Mouse (Mus musculus): ENCODE data around the gene Slc17a3.

The Slc17a3 gene

GRCm38 (mm10) chr13:23839308-23839707 is at the start of gene Slc17a3:
Gene Slc17a3, plus strand, starts transcription at chr13:23839434.
- DNase-seq (ENCODE audit: low spot score in 2 of 2), result no peak

DNA sequence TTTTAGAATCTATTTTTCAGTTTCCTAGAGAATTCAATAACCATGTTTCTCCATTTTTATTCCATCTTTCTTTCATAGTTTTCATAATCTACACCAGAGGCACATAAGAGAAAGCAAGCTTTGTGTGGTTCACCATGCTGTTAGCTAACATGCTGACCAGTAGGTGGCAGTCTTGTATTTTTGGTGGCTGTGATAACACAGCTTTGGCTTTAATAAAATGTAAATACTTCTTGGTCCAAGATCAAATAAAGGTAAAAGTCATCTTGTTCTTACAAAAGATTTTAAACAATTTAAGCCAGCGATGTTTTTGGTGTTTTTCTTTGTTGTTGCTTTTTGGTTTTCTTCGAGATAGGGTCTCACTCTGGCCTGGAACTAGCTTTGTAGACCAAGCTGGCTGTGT is 46.7 kb upstream of the Slc17a3 start:
- peak in 1 of 2 experiments; percentile 12 for DNase-seq (ENCODE audit: low spot score in 2 of 2)

GRCm38 (mm10) chr13:23799405-23799804 is 39.8 kb upstream of the Slc17a3 start:
- DNase-seq (ENCODE audit: low spot score in 2 of 2), result peak; percentile 3 to 7

DNA sequence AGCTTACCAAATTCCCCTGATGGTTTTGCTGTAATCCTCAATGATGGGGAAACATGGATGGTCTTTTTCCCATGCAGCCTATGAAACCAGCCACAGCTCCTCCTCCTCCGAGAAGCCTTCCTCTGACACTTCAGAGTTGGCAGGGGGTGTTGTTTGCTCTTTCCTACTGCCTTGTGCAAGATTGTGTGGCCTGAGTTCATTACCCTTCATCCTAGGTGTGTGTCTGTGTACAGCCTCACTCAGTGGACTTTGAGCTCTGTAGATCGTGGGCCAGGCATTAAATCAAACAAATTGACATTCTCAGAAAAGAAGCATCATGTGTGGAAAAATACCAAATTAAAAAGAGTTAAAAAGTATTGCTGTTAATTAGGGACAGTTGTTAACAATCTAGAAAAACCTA is 34.7 kb upstream of the Slc17a3 start:
- no peak for DNase-seq (ENCODE audit: low spot score in 2 of 2)

- DNase-seq (ENCODE audit: low spot score in 2 of 2), result no peak
Observed at GRCm38 (mm10) chr13:23806422-23807052, 32.7 kb upstream of the Slc17a3 start, which contains the start of gene Slc17a2. Gene Slc17a2, plus strand, starts transcription at chr13:23806993.

GRCm38 (mm10) chr13:23816148-23816547 is 23.1 kb upstream of the Slc17a3 start:
- DNase-seq (ENCODE audit: low spot score in 2 of 2), result no peak

DNA sequence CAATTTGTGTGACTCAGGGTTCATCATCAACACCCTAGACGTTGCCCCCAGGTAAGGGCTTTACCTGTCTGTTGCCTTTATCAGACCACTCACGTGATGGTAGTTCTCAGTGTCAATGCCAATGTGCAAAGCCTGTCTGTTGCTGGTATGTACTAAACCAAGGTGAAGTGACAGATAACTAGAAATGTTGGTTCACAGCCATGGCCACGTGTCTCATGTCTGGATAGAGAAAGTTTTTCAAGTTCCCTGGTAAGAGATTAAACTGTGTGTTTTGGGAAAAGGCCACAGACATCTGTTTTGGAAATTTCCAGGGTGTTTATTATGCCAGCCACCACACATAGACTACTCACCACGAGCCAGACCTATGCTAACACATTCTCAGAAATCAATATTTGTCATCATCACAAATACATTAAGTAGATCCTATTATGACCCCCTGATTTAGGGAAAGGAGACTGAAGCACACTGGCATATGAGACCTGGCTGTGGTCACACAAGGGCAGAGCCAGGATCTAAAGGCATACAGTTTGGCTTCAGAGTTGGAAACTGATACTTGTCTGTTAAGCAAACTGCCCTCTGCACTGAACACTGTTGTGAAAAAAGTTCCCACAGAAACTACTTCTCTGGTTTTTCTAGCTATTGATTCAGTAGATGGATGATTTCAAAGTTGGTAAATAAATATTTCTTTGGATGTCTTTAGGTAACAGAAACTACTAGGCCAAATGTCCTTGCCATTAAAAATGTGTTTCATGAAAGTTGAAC is 18.9 kb upstream of the Slc17a3 start:
- DNase-seq (ENCODE audit: low spot score in 2 of 2), result no peak

- no peak for DNase-seq (ENCODE audit: low spot score in 2 of 2)
Observed at GRCm38 (mm10) chr13:23822213-23822612, 17.0 kb upstream of the Slc17a3 start.

GRCm38 (mm10) chr13:23826606-23827005 is 12.6 kb upstream of the Slc17a3 start:
- DNase-seq (ENCODE audit: low spot score in 2 of 2), result no peak

DNA sequence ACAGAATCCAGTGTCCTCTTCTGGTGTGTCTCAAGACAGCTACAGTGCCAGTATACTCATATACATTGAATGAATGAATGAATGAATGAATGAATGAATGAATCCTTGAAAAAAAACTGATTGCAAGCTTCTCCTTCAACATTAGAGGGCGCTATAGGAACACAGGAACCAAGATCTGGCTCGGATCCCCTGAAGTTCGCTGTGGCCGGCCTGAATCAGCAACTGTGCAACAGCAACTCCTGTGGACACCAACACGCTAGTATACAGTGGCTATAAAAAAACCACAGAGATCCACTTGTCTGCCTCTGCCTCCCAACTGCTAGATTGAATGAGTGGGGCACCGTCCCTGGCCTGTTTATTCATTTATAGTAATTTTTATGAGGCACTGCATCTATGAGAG is 6.2 kb upstream of the Slc17a3 start:
- DNase-seq (ENCODE audit: low spot score in 2 of 2), result peak in 1 of 2 experiments; percentile 10

GRCm38 (mm10) chr13:23834836-23835235 is 4.4 kb upstream of the Slc17a3 start:
- DNase-seq (ENCODE audit: low spot score in 2 of 2), result no peak

DNA sequence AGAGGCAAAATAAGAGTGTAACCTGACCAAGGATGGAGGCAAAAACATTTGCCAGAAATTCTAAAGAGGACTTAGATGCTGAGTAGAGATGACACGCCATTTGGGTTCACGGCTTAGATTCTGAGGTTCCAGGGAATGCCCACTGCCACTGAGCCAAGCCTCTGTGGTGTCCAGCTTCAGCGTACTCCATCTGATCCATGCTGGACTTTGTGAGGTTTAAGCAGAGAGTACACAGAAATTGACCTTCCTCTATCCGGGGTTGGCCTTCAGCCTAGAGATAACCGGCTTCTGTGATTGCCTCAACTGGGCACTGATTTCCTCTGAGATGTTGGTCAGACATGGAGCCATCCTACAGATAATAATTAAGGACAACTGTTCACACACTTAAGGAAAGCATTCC is 2.6 kb upstream of the Slc17a3 start:
- DNase-seq (ENCODE audit: low spot score in 2 of 2), result no peak

GRCm38 (mm10) chr13:23845851-23846250 is 6.6 kb downstream of the Slc17a3 start:
- no peak for DNase-seq (ENCODE audit: low spot score in 2 of 2)

DNA sequence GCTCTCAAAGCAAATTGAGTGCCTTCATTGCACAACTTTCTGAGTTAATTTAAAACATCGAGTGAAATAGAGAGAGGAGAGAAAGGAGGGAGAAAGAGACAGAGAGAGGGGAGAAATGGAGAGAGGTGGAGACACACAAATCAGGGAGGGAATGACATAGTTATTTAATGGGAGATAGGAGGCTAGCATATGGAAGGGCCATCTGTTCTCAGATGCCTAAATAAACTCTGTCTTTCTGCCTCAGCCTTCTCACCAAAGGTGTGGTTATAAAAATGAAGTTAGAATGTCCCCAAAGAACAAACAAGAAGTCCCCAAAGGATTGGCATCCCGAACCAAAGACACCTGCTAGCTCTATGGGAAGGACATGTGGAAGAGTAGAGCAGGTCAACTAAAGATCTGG is 10.1 kb downstream of the Slc17a3 start:
- no peak for DNase-seq (ENCODE audit: low spot score in 2 of 2)

DNA sequence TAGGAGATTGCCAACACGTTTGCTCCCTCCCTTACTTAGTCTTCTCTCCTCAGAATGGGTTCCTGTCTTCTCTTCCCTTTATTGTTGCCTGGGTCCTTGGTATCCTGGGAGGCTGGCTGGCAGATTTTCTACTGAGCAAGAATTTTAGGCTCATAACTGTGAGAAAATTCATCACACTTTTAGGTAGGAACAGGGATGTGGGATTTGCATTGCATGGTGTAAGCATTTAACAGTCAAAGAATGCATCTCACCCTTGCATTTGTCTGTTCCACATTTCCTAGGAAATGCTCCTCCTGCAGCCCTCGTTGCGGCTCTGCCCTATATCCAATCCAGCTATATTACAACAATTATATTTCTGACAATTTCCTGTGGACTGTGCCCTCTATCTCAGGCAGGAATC is 17.2 kb downstream of the Slc17a3 start:
- DNase-seq (ENCODE audit: low spot score in 2 of 2), result no peak

GRCm38 (mm10) chr13:23861815-23862214 is 22.6 kb downstream of the Slc17a3 start:
- no peak for DNase-seq (ENCODE audit: low spot score in 2 of 2)

DNA sequence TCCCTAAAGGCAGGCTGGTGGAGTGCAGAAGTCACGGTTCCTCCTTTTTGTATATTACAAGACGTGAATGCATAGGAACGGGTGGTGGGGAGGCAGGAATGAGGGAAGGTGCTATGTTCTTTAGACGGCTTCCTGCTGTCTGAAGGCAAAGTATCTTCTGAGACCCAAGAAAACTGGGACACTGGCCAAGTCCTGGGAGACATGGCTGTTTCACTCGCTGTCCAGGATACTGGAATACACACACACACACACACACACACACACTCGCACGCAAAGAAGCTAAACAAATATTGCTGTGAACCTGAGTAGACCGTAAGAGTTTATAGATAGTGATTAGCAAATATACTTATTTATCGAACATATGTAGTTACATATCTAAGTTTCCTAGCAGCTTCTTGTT is 25.5 kb downstream of the Slc17a3 start:
- no peak for DNase-seq (ENCODE audit: low spot score in 2 of 2)

DNA sequence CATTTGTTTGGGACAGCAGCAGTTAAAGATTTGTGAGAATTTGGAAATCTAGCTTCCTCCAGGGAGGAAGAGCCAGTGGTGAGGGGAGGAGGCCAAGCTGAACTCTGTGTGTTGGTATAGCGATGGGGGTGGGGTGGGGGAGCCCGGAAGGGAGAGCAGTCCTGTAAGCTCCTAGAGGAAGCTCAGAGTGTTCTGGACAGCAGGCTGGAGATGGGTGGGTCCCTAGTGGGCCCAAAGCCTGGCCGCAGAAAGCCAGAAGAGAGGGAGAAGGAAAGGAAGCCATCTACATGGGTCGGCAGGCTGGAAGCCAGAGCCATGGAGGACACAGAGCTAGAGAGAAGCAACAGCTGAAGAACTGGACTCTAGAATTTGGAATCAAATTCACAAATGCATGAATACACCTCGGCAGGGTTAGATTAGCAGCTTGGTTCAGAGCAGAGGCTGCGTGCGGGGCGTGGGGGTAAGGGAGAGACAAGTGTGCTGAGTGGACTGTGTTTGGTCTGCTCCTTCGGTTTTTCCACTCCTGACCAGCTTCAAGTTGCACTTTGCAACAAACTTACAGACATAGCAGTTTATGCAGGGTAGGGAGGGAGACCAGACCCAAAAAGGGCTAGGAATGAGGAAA is 27.0 kb downstream of the Slc17a3 start:
- no peak for DNase-seq (ENCODE audit: low spot score in 2 of 2)

- no peak for DNase-seq (ENCODE audit: low spot score in 2 of 2)
Observed at GRCm38 (mm10) chr13:23867000-23867399, 27.8 kb downstream of the Slc17a3 start.

DNA sequence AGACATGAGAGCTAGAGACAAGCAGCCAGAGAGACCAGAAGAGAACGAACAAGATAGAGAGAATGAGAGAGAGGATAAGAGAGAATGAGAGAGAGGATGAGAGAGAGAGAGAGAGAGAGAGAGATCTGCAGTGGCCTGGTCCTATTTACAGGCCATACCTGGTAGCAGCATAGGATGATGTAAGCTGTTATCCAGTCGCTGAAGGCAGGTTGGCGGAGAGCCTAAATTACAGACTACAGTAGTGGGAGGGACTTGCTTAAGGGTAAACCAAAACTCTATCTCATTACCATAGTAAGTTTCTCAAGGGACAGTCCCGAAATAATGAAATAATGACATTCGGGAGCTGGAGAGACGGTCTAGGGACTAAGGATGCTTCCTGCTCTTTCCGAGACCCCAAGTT is 28.2 kb downstream of the Slc17a3 start, which contains the start of gene Slc17a1:
TSS of gene Slc17a1 (plus strand) at position 346 of the 400 bp plus-strand sequence.
- DNase-seq (ENCODE audit: low spot score in 2 of 2), result no peak

DNA sequence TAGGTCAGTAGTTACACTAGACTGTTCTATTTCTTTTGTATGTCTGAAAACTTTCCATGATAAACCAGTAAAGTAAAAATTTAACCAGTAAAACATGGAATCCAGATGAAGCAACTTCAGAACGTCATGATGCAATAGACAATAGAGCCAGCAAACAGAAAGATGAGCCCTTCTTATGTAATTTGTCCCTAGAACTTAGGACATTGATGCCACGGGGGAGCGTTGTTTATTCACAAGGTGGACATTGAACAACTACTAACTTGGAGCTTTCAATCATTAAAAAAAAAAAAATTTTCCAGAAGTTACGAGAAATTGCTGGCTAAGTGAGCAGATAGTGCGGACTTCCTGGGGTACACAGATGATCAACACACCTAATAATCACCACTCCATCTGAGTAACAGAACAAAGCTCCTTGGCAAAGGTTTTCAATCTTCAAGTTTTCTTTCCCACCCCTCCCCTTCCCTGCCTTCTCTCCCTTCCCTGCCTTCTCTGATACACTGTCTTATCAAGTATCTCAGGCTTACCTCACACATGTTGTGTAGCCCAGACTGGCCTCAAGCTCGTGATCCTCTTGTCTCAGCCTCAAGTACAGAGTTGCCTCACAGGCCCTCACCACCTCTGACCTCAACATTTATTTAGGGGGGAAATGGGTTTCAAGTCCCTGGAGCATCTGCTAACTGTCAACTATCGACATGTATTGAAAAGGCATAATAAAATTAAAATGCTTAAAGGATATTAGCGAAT is 29.7 kb downstream of the Slc17a3 start:
- DNase-seq (ENCODE audit: low spot score in 2 of 2), result no peak

- no peak for DNase-seq (ENCODE audit: low spot score in 2 of 2)
Observed at GRCm38 (mm10) chr13:23869996-23870395, 30.8 kb downstream of the Slc17a3 start.
